Mouse (Mus musculus): Measurements from ENCODE around the gene Tmem248. TPM values are rescaled to one million over a fixed set of nuclear protein-coding genes. Genes with fewer than 3 reads are reported as not detected.
A peak's percentile ranks its signal among the peaks of the same experiment; 100 is the strongest.

The Tmem248 gene
- 10 to 100 TPM; 34.4 to 38.5 TPM for total RNA-seq (2021)

DNA sequence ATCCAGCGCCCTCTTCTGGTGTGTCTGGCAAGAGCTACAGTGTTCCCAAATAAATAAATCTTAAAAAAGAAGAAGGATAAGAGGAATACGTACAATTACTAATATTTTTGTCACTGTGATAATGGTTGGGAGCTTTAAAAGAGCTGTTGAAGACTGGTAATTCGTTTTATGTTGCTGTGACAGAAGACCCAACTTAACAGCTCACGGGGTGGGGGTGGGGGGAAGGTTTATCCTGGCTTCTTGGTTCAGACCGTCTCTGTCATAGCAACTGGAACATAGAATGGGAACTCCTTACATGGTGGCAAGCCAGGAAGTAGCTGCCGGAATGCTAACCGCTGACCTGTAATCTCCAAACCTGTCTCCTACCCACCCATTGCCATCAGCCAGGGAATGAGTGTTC is at the start of gene Tmem248:
Gene Tmem248 (plus strand): TSS at position 301 of the 400 bp plus-strand sequence.
- DNase-seq = no peak
- intact Hi-C loops (cut with DNase I) = no loop called here

DNA sequence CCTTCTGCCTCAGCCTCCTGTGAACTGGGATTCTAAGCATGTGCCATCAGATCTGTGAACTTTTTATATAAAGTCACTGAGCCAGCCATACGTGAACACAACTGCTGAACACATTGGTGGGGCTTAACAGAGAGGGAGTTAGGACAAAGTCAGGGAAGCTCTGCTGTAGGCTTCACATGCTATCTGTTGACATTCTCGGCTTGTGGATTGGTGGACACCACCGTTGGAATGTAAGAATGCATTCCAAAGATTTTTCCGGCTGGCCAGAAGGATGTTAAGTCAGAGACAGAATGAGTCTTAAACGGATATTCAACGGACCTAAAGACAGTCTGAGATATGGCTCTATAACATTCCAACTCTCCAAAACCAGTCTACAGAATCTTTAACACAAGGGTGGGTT is 47.8 kb upstream of the Tmem248 start:
- intact Hi-C loops (cut with DNase I) = no loop called here

DNA sequence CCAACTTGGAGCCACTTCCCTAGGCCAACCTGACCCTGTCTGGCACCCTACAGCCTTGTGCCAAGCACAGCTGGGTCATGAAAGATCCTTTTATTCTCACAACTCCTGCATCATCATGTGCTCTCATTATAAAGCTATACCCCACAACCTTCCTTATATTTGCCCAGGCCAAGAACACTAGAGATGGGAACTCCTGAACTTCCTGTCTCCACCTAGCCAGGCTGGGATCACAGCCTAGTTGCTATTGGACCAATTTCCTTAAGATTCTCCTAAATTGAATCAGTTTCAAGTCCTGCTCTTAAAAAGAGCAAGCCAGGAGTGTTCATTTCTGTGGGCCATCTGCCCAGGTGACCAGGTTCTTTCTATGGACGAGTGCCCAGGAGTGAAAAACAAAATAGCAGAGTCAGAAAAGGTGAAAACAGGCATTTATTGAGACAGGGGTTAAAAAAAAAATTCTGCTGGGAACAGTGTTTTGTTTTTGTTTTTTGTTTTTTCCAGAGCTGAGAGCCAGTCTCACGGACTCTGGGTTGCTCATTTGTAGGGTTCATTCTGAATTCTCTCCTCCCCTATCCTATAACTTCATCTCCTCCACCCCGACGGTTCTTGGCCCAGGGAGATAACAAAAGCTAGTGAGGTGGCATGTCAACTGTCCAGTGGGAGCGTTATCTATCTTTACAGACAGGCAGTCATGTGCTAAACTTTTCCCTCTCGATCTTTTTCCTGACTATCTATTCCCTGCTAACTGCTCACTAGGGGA is 46.0 kb upstream of the Tmem248 start:
- DNase-seq = no peak
- intact Hi-C loops (cut with DNase I) = loop anchor here (2.0 to 5.0 kb wide), 3 partner anchors 26 to 229 kb away; partner anchors contain the start of genes Kctd7 and Vkorc1l1

More for the DNA sequence above, 47.8 kb upstream of the Tmem248 start:
- DNase-seq = no peak

DNA sequence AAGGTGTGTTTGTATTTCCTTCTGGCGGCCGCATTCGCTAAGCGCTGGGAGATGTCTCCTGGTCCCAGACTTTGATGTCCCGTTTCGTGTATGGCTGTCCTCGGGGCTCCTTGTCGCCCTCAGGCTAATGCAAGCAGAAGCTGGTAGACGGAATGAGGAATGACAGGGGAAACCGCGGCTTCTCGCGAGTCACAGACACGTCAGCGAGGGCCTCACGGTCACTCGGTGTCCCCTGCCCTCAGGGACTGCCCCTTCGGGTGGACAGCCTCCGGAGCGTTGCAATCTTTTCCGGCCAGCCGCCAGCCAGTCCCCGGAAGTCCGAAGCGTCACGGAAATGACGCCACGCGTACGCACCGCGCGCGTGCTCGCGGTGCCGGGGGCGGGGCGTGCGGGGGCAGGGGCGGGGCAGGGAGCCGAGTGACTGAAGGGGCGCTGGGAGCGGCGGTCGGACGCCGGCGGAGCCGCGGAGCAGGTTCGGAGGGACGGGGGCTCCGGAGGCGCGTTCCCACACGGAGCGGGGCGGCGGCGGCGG is 45.4 kb upstream of the Tmem248 start, which contains the start of gene Rabgef1:
Gene Rabgef1 (plus strand): TSS at position 376 of the 532 bp plus-strand sequence.
- intact Hi-C loops (cut with DNase I) = loop anchor here (2.0 to 5.0 kb wide), 3 partner anchors 27 to 229 kb away; partner anchors contain the start of genes Kctd7 and Vkorc1l1
- peak; percentile 96 to 97 for DNase-seq

DNA sequence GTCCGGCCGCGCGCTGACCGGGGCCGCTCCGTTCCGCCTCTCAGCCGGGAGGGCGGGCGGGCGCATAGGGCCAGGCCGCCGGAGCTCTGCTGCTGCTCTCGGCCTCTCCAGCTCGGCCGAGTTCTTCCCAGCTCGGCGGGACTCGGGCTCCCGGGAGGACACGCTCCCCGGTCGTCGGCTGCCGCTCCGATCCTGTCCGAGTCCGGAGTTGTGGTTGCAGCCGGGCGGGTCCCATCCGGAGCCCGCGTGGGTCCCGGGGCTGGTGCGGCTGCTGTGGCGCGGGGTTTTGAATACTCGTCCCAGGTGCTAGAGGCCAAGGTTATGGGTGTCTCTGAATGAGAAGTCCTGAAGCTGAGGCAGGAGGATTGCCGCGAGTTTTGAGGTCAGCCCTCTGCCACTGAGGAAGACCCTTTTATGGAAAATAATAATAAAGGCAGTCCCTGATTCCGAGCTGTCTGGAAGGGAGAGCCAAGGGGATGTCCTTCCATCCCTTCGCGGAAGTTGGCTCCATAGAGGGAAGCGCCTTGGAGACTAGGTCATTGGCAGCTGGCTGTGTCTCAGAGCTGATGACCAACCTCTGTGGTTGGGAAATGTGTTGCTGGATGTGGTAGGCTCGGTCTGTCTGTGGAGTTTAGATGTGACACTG is 44.8 kb upstream of the Tmem248 start:
- intact Hi-C loops (cut with DNase I) = loop anchor here (2.0 to 5.0 kb wide), 4 partner anchors 27 to 230 kb away; partner anchors contain the start of genes Kctd7, Sbds, Tyw1 and Vkorc1l1
- DNase-seq = peak in 1 of 2 experiments; percentile 39

DNA sequence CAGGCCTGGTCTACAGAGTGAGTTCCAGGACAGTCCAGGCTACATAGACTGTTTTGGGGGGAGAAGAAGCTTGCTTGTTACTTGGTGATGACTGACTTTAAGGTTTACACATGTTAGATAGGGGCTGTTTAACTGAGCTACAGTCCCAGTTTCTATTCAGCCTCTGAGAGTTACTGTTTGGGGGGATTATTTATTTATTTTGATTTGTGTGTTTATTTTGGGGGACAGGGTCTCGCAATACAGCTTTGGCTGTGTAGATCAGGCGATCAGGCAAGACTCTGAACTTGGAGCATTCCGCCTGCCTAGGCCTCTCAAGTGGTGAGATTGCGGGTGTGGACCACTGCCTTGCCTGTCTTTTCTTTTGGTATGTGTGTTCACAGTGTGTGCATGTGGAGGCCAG is 43.9 kb upstream of the Tmem248 start:
- intact Hi-C loops (cut with DNase I) = loop anchor here (2.0 to 5.0 kb wide), 2 partner anchors 82 to 231 kb away; partner anchors contain the start of genes Sbds, Tyw1 and Vkorc1l1
- no peak for DNase-seq

DNA sequence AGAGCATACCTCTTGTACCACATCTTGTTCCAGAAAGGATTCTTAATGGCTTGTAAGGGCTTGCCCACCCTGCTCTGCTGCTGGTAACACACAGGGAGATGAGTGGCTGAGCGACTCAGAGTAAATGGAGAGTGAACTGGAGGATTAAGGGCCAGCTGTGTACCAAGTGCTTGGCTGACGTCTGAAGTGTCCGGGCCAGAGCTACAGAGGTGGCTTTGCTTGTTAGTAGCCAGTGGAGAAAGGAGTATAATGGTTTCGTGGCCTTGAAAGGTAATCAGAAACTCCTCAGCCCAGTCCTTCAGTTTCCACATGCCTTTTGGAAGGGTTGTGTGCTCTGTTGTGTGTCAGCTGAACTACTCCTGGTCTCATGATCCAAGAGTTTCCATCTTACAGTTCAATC is 39.0 kb upstream of the Tmem248 start:
- intact Hi-C loops (cut with DNase I) = loop anchor here (2.0 kb wide), 1 partner anchor 43 kb away; no protein-coding TSS in a partner anchor
- no peak for DNase-seq

DNA sequence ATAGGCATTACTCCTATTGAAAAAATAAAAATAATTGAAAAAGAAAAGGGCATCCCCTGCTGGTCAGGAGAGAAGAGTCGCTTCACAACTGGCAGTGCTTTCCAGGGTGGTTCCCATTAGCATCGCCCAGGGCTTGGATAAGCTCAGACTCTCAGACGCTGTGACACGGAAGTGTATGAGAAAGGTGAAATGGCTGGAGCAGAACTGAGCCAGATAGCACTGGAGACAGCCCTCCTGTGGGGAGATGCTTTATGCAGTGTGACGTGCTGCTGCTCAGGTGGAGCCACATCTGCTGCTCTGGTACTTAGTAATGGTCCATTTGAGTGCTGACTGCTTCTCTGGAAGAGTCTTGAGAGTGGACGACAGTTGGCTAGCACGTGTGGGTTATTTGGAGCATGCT is 36.5 kb upstream of the Tmem248 start:
- intact Hi-C loops (cut with DNase I) = no loop called here
- no peak for DNase-seq

DNA sequence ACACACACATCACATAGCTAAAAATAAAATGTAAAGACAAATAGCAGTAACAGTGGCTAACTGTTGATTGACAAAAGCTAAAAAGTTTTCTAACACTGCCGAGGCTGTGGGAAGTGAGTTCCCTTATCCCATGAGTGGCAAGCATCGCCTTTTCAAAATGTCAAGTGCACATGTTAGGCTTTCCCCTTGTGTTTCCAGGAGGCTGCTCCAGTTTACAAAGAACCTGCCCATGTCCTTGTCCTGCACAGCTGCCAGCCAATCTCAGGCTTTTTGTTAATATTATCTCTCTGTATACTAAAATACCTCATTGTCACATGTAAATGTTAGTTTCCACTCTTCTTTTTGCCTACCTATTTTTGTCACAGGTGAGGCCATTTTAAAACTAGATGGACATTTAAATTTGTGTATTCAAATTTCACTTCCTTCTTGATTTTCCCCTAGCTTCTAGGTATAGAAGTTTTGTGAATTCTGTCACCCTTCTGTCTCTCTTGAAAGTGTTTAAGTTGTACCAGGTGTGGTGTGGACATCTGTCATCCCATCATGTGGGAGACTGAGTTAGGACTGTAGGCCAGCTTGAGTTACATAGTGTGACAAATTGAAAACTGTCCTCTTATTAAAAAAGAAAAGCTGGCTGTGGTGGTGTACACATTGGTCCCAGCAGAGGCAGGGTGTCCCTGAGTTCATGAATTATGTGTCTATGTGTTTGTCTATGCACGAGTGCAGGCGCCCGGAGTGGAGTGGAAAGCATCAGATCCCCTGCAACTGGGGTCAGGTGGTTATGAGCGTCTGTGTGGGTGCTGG is 34.9 kb upstream of the Tmem248 start:
- intact Hi-C loops (cut with DNase I) = no loop called here
- DNase-seq = no peak

DNA sequence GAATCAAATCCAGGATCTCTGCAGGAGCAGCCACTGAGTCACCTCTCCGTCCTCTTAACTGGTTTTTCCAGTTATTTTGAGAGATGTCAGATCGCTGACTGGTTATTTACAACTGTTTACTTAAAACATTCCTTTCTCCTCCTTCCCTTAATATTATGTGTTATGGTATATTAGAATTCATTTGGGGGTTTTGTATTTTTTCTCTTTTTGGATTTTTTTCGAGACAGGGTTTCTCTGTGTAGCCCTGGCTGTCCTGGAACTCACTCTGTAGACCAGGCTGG is 34.4 kb upstream of the Tmem248 start:
- intact Hi-C loops (cut with DNase I) = no loop called here
- no peak for DNase-seq

DNA sequence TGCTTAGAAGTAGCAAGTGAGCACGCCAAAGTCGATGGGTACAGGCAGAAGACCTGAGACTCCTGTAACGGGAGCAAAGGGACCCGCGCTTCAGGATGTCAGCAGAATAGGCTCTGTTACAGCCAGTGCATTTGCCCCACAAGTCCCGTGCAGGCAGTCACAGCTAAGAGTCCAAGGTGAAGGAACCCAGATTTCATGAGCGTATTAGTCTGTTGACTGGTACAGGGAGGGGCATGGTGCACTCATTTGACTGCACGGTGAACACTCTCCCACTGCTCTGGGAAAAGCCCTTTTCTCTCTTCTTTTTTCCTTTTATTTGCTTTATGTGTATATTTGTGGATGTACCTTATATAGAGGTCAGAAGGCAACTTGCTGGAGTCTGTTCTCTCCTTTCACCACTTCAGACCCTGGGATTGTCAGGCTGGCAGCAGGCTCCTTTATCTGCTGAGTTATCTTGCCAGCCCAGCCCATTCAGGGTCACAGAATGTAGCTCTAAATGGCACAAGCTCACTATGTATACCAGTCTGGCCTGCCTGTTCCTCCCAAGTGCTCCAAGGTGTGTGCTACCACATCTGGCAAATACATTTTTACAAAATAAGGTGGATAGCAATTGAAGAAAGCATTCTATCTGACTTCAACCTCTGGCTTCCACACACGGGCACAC is 32.6 kb upstream of the Tmem248 start:
- intact Hi-C loops (cut with DNase I) = no loop called here
- DNase-seq = no peak

DNA sequence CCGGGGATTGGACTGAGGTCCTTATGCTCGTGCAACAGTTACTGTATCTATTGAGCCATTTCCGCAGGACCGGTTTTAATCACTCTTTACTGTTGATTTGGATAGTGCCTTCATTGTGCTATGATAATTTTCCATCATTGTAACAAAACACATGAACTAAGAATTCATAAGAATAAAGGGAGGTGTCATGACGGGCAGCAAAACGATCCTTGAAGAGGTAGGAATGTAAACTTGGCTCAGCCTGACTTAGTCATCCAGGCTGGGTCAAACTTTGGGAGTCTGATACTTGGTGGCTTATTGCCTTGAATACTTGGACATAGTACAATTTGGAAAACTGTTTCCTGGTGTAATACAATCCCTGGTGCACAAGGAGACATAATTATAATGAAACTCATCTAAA is 31.6 kb upstream of the Tmem248 start:
- intact Hi-C loops (cut with DNase I) = no loop called here
- no peak for DNase-seq

DNA sequence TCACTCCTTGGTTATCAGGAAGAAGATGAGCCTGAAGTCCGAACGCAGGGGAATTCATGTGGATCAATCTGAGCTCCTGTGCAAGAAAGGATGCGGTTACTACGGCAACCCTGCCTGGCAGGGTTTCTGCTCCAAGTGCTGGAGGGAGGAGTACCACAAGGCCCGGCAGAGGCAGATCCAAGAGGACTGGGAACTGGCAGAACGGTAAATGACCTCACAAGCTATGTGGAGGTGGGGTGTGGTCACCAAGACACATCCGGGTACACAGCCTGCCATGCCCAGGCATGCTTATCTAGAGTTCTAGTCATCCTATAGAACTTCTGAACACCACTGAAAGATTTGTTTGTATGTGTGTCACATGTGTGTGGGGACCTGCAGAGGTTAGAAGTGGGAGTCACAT is 29.5 kb upstream of the Tmem248 start:
- intact Hi-C loops (cut with DNase I) = no loop called here
- DNase-seq = no peak

DNA sequence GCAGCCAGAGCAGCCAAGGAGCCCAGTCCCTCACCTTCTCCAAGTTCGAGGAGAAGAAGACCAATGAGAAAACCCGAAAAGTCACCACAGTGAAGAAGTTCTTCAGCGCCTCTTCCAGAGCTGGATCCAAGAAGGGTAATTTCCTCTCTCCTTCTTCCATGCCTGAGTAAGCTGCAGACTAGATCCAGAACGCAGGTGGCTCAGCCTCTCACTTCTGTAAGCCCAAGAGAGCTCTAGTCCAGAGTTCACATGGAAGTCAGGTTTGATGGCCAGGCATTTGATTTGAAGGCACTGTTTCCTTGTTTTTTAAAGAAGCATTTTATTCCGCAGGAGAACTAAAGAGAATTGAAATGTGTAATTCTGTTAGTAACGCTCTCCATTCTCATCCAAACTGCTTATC is 26.0 kb upstream of the Tmem248 start:
- intact Hi-C loops (cut with DNase I) = no loop called here
- no peak for DNase-seq

DNA sequence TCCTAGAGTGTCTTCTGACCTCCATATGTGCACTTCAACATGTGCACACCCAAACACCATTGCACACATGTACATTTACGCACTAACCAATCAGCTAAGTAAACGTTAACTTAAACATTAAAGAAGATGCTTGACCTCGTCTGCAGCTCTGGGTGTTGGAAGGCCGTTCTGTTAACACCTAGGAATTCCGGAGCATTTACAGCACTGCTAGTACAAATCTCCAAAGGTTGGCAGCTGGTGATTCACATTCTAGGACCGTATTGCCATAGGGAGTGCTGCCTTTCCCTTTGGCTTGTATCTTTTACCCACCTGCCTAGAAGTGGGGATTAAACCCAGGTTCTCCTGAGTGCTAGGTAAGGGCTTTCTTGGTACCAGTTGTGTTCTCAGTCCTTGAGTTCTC is 25.0 kb upstream of the Tmem248 start:
- DNase-seq = no peak
- intact Hi-C loops (cut with DNase I) = no loop called here

DNA sequence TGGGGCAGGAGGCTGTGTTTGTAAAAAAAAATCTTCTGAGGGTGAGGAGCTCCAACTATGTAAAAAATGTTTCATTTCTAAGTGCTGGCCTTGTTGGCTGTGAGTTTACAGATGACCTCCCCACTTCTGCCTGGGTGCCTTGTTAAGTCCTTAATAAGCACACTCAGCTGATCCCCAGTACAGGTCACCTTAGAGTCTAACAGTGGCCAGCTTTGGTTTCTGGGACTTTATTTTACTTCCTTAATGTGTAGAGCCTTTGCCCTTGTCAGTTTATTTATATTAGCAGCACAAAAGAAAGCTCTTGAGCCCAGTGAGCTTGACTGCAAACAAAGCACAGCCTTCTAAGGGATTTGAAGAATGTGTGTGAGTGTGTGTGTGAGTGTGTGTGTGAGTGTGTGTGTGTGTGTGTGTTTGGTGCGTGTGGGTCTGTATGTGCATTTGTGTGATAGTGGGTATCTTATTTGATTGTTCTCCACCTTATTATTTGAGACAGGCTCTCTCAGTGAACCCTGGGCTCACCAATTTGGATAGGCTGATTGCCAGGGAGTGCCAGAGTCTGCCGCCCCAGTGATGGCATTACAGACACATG is 24.4 kb upstream of the Tmem248 start:
- DNase-seq = no peak

DNA sequence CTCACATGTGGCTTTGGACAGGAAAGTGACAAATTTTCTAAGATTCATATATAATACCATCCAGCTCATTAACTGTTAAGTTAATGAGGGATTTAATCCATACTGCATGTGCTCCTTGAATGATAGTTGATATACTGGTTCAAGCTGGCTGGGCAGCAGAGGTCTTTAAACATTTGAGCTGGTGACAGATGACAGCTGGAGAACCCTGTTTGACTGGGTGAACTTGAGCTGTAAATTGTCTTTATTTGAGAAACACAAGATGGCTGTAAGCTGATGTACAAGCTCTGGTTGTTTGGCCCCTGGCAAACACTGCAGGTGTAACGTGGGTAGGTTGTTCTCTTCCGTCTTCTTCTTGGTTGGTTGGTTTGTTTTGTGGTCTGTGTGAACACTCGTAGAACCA is 23.1 kb upstream of the Tmem248 start:
- no peak for DNase-seq
- intact Hi-C loops (cut with DNase I) = no loop called here

More for the DNA sequence above, 24.4 kb upstream of the Tmem248 start:
- intact Hi-C loops (cut with DNase I) = no loop called here

DNA sequence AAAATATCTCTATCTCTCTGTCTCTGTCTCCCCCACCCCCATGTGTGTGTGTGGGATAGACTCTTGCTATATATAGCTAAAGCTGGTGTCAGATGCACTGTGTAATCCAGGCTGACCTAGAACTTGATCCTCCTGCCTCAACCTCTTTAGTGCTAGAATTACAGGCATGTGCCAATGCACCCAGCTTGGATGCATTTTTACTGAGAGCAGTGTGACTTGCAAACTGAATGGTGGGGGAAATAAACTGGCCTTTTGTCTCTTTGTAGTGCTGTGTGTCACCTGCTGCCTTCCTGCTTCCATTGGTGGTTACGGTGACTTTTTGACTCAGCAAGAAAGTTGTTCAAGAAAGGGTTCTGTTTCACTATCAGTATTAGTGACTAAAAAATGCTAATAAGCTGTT is 20.6 kb upstream of the Tmem248 start:
- intact Hi-C loops (cut with DNase I) = no loop called here
- no peak for DNase-seq

DNA sequence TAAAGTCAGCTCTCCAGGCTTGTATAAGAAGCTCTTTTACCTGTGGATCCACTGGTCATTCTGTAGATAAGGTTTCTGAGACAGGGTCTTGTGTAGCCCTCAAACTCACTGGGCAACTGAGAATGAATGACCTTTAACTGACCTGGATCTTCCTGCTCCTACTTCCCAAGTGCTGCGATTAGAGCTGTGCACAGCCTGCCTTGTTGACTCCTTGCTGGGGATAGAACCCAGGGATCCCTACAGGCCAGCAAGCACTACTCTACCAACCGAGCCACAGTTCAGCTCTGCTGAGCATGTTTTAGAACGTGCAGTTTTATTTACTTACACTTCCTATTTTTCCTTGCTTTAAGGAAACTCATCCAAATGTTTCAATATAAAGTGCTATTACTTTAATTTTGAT is 19.4 kb upstream of the Tmem248 start:
- intact Hi-C loops (cut with DNase I) = no loop called here
- no peak for DNase-seq

DNA sequence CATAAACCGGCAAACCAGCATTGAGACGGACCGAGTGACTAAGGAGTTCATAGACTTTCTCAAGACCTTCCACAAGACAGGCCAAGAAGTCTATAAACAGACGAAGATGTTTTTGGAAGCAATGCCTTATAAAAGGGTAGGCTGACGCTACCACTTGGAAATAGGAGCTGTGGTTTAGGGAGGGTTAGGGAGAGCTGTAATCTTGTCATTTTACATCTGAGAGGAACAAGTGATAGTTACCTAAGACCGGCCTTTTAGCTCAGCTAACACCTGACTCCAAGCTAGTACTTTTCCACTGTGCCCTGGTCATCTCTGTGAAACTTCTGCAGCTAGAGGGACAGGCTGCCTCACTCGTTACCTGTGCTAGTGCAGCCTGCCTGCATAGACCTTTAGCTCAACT is 18.9 kb upstream of the Tmem248 start:
- intact Hi-C loops (cut with DNase I) = no loop called here
- DNase-seq = no peak

Data from heart, postnatal 36 days (tissue).